Mouse (Mus musculus) retina, postnatal 1 day (tissue): Measurements from ENCODE around the gene 1700016K19Rik.
"Not testable (repeated sequence)": the region's sequence is repeated elsewhere in the genome, so short reads cannot be mapped to it uniquely, and the experiment has no call there.

Experiments used
- DNase-seq: peaks from one replicate; pipeline ENCODE4 v3.0.0-alpha.2; 2012

1700016K19Rik gene

GRCm38 (mm10) chr11:75990965-75991835 is 8.5 kb upstream of the 1700016K19Rik start:
- DNase-seq: no peak

DNA sequence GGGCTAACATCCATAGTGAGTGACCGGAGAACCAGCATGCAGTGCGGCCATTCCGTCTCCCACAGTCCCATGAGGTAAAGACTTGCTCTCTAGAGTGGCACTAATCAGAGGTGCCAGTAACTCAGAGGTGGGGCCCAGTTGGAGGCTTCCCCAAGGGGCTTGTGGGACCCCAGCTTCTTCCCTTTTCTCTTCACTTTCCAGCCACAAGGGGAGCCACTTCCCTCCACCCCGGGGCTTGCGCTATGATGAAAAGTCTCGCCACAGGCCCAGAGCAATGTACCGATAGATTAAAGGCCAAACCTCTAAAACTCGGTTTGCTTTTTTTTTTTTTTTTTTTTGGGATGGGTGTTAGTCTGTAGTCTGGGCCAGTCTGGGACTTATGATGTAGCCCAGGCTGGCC is 7.8 kb upstream of the 1700016K19Rik start:
- DNase-seq: no peak

- DNase-seq: no peak
Observed at GRCm38 (mm10) chr11:75992481-75992880, 7.2 kb upstream of the 1700016K19Rik start.

DNA sequence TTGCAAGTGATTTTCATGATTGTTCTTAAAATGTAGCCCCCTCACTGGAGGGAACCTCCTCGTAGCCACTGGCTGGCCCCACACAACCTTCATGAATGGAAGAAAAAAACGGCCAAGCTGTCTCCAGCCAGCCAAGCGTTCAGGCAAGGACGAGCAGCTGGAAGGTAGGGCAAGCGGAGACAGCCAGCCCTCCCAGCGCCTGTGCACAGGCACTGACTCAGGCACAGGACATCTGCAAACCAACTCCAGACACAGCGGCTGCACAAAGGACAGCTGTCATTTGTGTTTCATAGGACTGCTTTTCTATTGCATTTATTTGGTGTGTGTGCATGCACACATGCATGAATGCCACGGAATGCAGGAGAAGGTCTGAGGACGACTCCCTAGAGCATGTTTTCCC is 5.4 kb upstream of the 1700016K19Rik start:
- peak; percentile 50 for DNase-seq

DNA sequence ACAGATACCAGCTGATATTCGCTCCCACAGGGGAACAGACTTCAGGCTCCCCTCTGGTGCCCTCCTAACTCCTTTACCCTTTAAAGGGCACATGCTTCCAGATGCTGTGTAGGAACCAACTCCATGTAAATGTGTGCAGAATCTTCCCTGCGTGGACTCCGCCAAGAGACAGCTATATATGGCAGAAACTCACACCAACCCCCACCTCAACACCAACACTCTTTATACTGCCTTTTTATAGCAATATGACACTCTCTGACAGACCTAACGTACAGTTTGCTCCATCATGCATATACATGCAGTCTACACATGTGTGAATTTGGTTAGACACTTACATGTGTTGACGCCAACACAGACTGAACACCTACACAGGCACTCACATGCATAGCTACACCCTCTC is 989 bp downstream of the 1700016K19Rik start:
- DNase-seq: no peak

DNA sequence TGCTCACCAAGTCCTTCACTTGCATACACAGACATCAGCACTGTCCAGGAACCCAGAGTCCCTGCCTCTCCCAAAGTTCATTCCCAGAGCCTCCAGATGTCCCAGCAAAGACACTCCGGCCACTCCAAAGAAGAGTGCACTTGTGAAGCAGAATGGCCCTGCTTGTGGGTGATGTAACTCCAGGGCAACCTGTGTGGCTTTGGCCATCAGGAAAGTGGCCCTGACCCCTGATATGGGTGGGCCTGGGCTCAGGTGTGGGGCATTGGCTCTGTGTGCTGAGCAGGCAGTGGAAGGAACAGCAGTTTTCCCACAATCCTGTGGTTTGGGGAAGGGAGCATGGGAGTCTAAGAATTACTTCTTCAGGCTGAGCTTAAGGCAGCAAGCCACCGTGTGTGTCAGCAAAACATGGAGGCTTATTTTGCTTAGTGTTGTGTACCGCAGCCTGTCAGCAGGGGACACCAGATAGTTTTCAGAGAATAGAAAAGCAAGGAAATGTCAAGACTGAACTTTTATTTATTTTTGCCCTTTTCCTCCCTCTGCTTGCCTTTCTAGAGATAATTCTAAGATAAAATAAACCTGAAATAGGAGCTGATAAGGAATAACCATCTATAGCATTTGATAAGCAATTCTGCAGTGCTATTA is 1.6 kb downstream of the 1700016K19Rik start:
- no peak for DNase-seq

DNA sequence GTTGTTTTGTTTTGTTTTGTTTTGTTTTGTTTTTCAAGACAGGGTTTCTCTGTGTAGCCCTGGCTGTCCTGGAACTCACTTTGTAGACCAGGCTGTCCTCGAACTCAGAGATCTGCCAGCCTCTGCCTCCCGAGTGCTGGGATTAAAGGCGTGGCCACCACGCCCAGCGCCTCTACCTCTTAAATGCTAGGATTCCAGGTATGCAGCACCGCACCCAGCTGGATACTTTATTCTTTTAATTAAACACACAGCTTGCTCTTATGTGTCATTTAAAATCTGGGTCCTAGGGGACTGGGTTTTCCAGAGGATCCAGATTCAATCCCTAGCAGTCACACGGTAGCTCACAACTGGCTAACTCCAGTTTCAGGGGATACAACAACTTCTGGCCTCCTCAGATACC is 4.6 kb downstream of the 1700016K19Rik start:
- not testable (repeated sequence) for DNase-seq

DNA sequence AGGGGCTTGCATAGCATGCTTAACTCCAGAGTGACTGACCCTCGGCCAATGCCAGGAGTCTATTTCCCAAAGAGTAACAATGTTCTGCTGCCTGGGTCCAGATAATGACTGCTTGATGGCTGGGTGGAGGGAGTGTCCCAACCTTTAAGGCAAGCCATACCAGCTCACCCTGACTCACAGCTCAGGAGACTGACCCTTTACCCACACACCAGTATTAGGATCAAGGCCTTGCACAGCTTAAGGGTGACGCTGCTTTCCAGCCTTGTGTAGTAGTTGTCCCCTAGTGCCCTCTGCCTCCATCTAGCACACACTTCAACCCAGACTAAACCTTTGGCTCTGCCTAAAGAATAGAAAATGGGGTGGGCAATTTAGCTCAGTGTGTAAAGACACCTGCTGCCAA is 8.4 kb downstream of the 1700016K19Rik start:
- no peak for DNase-seq

DNA sequence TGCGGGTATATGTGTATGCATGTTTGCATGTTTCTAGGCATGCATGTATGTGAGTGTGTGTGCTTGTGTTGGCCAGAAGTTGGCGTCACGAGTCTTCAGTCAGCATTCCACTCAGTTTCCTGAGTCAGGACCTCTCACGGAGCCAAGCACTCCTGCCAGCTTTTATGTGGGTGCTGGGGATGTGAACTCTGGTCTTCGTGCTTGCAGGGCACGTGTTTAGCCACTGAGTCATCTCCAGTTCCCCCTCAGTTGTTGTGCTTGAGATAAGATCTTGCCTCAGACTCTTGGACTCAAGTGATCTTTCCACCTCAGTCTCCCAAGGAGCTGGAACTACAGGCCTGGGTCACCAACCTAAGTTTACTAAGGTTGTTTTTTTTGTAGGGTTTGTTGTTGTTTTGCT is 9.4 kb downstream of the 1700016K19Rik start:
- DNase-seq: no peak

GRCm38 (mm10) chr11:76010838-76011624 is 11.3 kb downstream of the 1700016K19Rik start:
- DNase-seq: no peak

- no peak for DNase-seq
Observed at GRCm38 (mm10) chr11:76015251-76015650, 15.5 kb downstream of the 1700016K19Rik start.

- DNase-seq: no peak
Observed at GRCm38 (mm10) chr11:76015814-76016213, 16.1 kb downstream of the 1700016K19Rik start.

DNA sequence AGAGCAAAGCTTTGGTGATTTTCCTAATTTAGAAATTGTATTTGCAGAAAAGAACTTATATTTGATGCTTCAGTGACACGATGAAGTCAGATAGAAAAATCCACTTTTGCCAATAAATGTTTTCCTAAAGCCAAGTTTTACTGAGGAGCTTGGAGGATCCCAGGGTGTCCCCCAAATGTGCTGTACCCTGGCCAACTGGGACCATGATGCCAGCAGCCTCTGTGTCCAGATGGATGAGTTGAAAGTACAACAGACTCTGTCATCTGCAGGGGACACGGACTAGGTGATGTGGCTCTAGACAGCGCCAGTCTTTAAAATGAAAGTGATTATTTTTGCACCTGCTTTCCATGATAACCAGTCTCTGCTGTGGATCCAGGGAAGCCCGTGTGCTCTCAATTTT is 20.2 kb downstream of the 1700016K19Rik start:
- no peak for DNase-seq

- DNase-seq: no peak
Observed at GRCm38 (mm10) chr11:76020916-76021315, 21.2 kb downstream of the 1700016K19Rik start.

GRCm38 (mm10) chr11:76025080-76025583 is 25.4 kb downstream of the 1700016K19Rik start:
- DNase-seq: no peak

- no peak for DNase-seq
Observed at GRCm38 (mm10) chr11:76026527-76027138, 26.9 kb downstream of the 1700016K19Rik start.

DNA sequence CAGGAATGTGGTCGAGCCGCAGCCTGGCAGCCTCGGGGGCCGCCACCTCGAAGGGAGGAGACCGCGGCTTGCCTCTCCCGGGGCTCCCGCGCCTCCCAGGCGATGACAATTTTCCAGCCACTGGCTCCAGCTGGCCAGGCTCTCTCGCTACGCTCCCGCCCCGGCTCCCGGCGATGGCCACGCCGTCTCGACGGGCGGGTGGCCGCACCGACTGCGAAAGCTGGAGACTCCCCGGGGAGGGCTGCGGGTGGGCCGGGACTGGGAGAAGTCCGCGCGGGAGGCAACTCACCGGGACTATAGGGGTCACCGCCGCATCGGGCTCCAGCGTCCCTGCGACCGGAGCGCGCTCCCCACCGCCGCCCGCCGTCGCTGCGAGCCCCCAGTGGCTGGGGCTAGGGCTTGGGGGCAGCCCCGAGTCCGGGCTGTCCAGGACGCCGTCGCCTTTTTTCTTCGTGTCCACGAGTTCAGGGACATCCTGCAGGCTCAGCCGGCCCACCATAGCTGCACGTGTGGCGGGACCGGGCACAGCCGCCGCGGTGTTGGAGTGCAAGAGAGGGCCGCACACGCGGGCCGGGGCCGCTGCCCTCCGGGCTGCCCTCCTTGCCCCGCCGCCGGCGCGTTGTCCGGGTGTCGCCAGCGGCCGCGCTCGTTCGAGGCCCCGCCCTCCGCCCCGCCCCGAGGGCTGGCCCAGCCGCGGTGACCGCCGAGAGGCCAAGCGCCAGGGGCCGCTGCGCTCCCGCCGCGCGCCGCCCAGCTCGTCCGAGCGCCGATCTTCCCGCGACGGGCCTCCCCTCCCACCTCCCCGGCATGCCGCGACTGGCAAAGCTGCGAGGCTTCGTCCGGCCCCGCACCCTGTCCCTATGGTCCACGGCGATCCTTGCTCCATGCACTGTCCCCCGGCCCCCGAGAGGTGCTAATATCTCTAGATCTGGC is 27.7 kb downstream of the 1700016K19Rik start, which contains the start of gene Rflnb:
Gene Rflnb, minus strand, starts transcription at position 644 of the 933 bp plus-strand sequence.
- DNase-seq: peak; percentile 91

- no peak for DNase-seq
Observed at GRCm38 (mm10) chr11:76028072-76028465, 28.4 kb downstream of the 1700016K19Rik start.

DNA sequence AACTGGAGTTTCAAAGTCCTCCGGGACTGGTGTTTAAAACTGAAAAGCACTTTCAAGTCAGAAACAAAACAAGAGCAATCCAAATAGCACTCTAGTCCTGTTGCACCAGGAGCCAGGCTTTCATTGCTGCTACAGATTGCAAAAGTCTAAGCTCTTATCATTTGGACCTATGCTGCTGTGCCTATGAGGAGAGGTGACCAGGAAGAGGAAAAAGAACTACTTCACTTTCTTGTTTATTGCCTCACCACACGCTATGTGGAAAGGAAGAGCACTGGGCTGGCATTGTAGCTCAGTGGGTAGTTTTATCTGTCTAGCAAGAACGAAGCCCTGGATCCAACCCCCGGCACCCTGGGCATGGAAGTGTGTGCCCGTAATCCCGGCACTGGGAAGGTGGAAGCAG is 33.6 kb downstream of the 1700016K19Rik start:
- no peak for DNase-seq

GRCm38 (mm10) chr11:76033836-76034235 is 34.1 kb downstream of the 1700016K19Rik start:
- no peak for DNase-seq

- no peak for DNase-seq
Observed at GRCm38 (mm10) chr11:76035182-76035581, 35.5 kb downstream of the 1700016K19Rik start.
